Mouse (Mus musculus) left cerebral cortex, adult 11 months (tissue): ENCODE measurements at regions not wholly inside any gene's neighbourhood (a gene's known extent, or its start where the extent isn't known, plus 50 kb on each side); places are given as distances from the start of the nearest gene placed in this dataset.

ENCODE experiments used
- DNase-seq: peaks from one replicate; pipeline ENCODE4 v3.0.0; 2022; ENCODE audit warnings: low spot score

DNA sequence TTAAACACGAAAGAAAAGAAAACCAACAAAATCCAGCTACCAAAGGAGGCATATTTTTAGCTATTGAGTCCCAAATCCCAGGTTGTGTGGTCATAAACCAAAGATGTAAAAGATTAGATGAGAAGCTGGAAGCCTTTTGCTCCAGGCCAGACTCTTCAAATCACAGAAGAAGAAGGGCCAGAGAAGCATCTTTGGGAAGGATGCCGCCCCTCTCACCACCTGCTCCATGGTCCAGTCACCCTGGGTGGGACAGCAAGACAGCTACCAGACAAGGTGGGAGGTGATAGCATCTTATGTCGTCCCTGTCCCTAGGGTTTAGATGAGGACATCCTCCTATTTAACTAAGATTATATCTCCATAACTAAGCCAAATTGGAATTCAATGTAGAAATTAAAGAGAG, 95.1 kb upstream of the Myocd start:
- no peak for DNase-seq

DNA sequence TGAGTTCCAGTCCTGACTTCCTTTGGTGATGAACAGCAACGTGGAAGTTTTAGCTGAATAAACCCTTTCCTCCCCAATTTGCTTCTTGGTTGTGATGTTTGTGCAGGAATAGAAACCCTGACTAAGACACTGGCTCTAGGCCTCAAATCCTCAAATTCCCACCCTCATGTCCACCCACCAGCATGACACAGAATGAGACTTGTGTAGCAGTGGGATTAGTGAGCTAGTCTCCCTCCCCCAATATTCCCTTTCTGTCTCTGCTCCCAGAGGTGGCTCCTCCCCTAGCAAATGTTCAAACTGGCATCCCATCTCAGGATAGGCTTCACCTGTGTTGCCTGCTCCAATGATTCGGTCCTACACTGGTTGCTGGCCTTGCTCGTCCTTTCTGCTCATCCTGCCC, 94.1 kb upstream of the Myocd start:
- no peak for DNase-seq

DNA sequence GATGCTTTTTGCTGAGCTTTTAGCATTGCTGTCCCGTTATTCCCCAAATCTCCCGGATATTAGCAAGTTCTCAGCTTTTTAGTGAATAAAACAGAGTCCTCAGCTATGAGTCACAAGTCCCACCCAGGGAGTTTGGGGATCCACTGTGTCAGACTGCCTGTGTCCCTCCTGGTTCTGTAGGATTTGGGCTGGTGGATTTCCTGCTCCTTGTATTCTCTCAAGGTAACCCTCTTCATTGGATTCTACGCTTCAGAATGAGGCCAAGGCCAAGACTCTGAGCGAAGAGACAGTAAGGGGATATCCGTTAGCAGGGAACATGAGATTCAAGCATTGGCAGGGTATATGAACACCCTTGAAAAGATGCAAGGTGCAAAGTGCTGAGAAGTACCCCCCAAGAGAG, 90.9 kb upstream of the Myocd start:
- DNase-seq, result no peak

DNA sequence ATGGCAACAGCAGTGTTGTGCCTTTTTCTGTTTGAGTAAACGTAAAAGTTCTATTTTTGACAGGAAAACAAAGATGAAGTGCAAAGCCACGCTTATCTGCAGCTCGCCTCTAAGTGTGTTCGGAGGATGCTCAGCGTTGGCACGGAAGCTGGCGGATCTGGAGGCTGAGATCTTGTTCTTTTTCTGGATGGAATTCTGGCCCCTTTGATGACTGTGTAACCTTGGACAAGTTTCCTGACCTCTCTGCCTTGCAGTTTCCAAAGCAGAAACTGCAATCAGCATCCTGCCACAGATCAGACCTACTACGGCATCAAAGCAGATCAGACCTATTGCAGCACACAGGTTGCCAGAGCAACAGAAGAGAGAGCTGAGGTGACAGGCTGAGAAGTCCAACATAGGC, 89.1 kb upstream of the Myocd start:
- DNase-seq, result no peak

DNA sequence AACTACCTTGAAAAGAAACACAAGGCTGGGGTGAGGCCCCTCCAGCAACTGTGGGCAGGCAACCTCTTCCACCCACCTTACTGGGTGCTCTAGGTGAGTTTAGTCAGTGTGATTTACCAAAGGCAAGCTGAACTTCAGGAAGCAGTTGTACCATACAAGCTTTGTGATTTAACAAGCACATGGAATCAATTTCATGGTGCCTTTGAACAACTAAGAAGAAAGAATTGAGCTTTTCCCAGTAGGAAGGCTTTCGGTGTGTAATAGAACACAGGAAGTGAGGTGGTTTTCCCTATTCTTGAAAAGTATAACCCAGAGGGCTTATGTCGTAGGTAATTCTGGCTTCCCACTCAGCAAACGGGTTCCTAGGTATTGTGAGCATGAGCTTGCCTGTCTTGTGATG, 82.7 kb upstream of the Myocd start:
- DNase-seq, result no peak

DNA sequence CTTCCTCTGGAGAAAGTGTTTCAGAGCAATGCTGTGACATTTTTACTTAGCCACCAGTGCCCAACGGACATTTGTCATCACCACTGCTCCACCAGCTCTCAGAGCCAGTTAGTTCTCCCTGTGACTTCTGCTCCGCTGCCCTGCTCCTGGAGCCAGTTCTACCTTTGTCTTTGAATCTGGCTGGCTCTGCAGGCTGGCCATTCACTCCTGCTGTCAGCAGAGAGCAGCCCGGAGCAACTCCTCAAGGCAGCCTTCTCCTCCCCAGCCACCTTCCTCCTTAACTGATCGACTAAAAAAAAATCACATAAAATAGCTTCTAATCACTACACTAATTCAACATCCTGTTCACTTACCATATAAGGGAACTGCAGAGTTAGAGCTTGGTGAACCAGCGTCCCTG, 79.2 kb upstream of the Myocd start:
- DNase-seq, result no peak

DNA sequence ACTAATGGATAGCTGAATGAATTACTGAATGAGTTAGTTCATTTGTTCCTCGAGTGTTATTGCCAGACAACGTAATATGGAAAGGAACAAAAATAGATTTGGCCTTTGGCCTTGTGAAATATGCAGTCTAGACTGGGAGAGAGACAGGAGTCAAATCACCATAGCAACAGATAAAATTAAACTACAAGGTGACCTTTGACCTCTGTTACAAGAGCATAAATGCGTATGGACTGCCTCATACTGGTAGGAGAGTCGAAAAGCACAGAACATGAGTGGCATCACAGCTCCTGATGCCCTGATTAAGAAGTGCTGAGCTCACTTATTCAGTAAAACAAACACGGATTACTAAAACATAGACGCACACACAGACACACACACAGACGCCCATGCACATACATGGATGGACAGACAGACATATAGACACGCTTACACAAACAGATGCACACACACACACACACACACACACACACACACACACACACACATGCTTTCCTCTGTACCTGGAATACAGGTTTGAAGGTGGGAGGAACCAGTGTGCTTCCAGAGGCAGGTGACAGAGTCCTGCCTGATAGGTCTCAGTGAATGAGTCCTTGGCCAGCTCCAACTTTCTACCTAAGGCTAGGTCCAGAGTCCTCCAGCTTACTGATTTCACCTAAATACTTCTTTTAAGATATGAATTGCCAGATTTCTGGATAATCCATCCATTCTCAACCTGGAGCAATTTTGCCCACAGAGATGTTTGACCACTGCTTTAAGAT, 72.1 kb upstream of the Myocd start:
- DNase-seq, result no peak

DNA sequence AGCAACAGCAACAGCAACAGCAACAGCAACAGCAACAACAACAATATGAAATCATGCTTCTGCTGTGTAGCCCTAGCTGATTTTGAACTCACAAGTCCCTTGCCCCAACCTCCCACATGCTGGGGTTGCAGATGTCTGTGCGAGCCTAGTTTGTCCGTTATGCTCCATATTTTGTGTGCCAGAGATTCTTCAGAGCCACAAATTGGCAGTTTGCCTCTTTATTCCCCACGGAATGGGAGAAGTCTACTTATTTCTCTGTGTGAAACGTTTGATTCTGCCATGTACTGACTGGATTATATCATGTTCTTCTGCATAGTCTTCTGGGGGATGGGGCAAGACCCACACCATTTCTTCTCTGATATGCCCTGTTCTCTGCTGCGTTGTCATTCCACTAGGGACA, 64.5 kb upstream of the Myocd start:
- DNase-seq, result no peak

DNA sequence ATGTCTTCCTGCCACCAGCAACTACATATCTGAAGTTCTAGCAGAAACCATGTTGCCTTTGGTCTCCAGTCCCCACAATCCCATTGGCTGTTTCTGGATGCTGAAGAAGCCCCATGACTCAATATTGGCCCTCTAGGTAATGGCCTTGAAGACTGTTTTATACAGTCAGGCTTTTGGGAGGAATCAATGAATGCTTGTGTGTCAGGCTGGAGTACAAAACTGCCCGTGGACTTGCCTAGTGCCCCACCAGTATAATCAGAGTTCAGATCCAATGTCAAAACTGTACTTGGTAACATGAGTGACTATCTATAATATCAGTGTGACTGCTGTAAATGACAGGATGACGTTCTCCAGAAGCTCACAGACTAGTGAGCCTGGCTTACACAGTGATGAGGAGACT, 63.3 kb upstream of the Myocd start:
- no peak for DNase-seq

DNA sequence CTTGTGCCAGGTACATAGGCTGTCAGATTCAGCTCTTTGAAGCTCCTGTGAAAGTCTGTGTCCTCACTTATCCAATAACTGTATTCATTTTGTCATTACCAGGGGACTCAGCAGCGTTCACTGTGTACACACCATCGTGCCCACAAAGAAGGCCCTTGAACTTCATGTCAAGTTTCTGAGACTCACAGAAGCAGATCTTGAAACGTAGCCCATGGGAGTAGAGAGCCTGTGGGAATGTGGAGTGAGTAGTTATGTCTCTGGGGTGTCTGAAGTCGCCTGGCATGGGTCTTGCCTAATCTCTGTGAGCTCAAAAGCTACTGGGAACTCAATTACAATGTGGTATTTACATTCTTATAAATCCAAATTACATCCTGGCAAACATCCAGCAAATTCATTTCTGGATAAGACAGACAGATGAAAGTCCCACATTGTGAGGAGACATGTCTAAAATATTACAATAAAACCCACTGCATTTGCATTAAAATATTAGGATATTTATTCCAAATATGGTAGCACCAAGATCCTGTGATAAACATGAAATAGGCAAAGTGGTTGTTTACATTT, 53.2 kb upstream of the Myocd start:
- no peak for DNase-seq
